Comparison of ENCODE assay signal across 7 mouse cellular contexts in genomic region chr4:66523238-66523885, GRCm38 (mm10).
DNase-seq lines count a peak whose midpoint lies in the region; ATAC-seq and TF ChIP-seq lines count a peak whose summit lies in the region.

No protein-coding gene starts in this region.

- no peak for TF ChIP-seq POLR2A in limb, embryonic 14.5 days (IDR thresholded peaks at IDR 0.05; ENCODE audit: borderline replicate concordance, extremely low read depth, insufficient read depth, insufficient read length)

- H3K27me3 ChIP-seq in hindbrain, embryonic 11.5 days (ENCODE audit: control insufficient read depth, insufficient read depth, low read length) = no peaks in the 10 kb centered on the region
- no peaks in the 10 kb centered on the region for H3K27me3 ChIP-seq in limb, embryonic 14.5 days (ENCODE audit: control insufficient read depth, insufficient read depth, low read length)
- H3K27me3 ChIP-seq in neural tube, embryonic 15.5 days (replicated peaks) = no peaks in the 10 kb centered on the region

- no peaks in the 10 kb centered on the region for H3K4me1 ChIP-seq in ES-E14 (ENCODE audit: control insufficient read depth in 2 of 2, insufficient read depth in 2 of 2, low read length in 2 of 2, poor library complexity in 1 of 2)
- H3K4me1 ChIP-seq in hindbrain, embryonic 11.5 days (replicated peaks; ENCODE audit: control insufficient read depth, insufficient read depth, low read length) = no peaks in the 10 kb centered on the region
- no peaks in the 10 kb centered on the region for H3K4me1 ChIP-seq in limb, embryonic 14.5 days (ENCODE audit: control insufficient read depth, insufficient read depth, low read length)
- 0 out of 2 replicates have a peak, but pooled peaks cover 2% of the 10 kb centered on the region for H3K4me1 ChIP-seq in neural tube, embryonic 15.5 days

- 45% methylated on average over 8 of the region's 8 CpGs for WGBS in hindbrain, embryonic 11.5 days
- 48% methylated on average over 8 of the region's 8 CpGs for WGBS in limb, embryonic 14.5 days
- 48% methylated on average over 8 of the region's 8 CpGs for WGBS in neural tube, embryonic 15.5 days

- ATAC-seq in hindbrain, embryonic 11.5 days (ENCODE audit: low FRiP score) = peak; percentile 84
- ATAC-seq in limb, embryonic 14.5 days (ENCODE audit: low FRiP score, low read depth) = no peak
- ATAC-seq in neural tube, embryonic 15.5 days (ENCODE audit: low FRiP score) = peak; percentile 69

- DNase-seq in ES-E14 (ENCODE audit: low read depth, low spot score) = peak; percentile 53
- peak; percentile 73 for DNase-seq in R1 (ENCODE audit: low read depth, low spot score)
- DNase-seq in embryo, embryonic 10.5 days (ENCODE audit: low spot score) = peak; percentile 78
- DNase-seq in hindbrain, embryonic 11.5 days (ENCODE audit: low spot score) = peak; percentile 68
- DNase-seq in limb, embryonic 14.5 days (ENCODE audit: low spot score) = peak; percentile 14
- no peak for DNase-seq in spleen, adult 12 weeks (ENCODE audit: low spot score)

- H3K27ac ChIP-seq in ES-E14 (ENCODE audit: insufficient read depth, low read depth, low read length, poor library complexity, severe bottlenecking) = no peak overlapping the region
- H3K27ac ChIP-seq in hindbrain, embryonic 11.5 days (ENCODE audit: low read depth, low read length) = no peak overlapping the region
- H3K27ac ChIP-seq in limb, embryonic 14.5 days (replicated peaks; ENCODE audit: low read depth, low read length) = no peak overlapping the region
- 0 out of 2 replicates have a peak overlapping the region, but pooled peaks have one; percentile 11 for H3K27ac ChIP-seq in neural tube, embryonic 15.5 days (replicated peaks)

- no peak overlapping the region for H3K4me3 ChIP-seq in ES-E14 (ENCODE audit: insufficient read depth in 1 of 2, low read depth in 1 of 2, low read length in 2 of 2, poor library complexity in 1 of 2, severe bottlenecking in 1 of 2)
- no peak overlapping the region for H3K4me3 ChIP-seq in hindbrain, embryonic 11.5 days (ENCODE audit: low read depth, low read length)
- H3K4me3 ChIP-seq in limb, embryonic 14.5 days (replicated peaks; ENCODE audit: low read length) = no peak overlapping the region
- no peak overlapping the region for H3K4me3 ChIP-seq in neural tube, embryonic 15.5 days (replicated peaks)

- H3K9me3 ChIP-seq in ES-E14 (ENCODE audit: control insufficient read depth, insufficient read depth, low read depth, low read length) = no peaks in the 10 kb centered on the region
- no peaks in the 10 kb centered on the region for H3K9me3 ChIP-seq in hindbrain, embryonic 11.5 days (ENCODE audit: control insufficient read depth, low read length)
- H3K9me3 ChIP-seq in limb, embryonic 14.5 days (ENCODE audit: control insufficient read depth, low read length) = no peaks in the 10 kb centered on the region
- H3K9me3 ChIP-seq in neural tube, embryonic 15.5 days (replicated peaks) = no peaks in the 10 kb centered on the region

- in situ Hi-C loops in ES-E14 (cut with MboI; ENCODE audit: low sequenced_read_pairs in 2 of 2, unreplicated experiment in 2 of 2) = no loop called here

- no peak overlapping the region for H3K4me2 ChIP-seq in hindbrain, embryonic 11.5 days (replicated peaks; ENCODE audit: low read depth, low read length)
- no peak overlapping the region for H3K4me2 ChIP-seq in limb, embryonic 14.5 days (replicated peaks; ENCODE audit: low read depth, low read length, severe bottlenecking)
- no peak overlapping the region for H3K4me2 ChIP-seq in neural tube, embryonic 15.5 days

- H3K36me3 ChIP-seq in ES-E14 (ENCODE audit: control insufficient read depth, insufficient read depth, low read length, poor library complexity, severe bottlenecking) = no peaks in the 10 kb centered on the region
- no peaks in the 10 kb centered on the region for H3K36me3 ChIP-seq in hindbrain, embryonic 11.5 days (ENCODE audit: control insufficient read depth, insufficient read depth, low read length)
- no peaks in the 10 kb centered on the region for H3K36me3 ChIP-seq in limb, embryonic 14.5 days (ENCODE audit: control insufficient read depth, insufficient read depth, low read length)
- no peaks in the 10 kb centered on the region for H3K36me3 ChIP-seq in neural tube, embryonic 15.5 days

- no peak overlapping the region for H3K9ac ChIP-seq in ES-E14 (ENCODE audit: insufficient read depth, low read depth, low read length, poor library complexity, severe bottlenecking)
- no peak overlapping the region for H3K9ac ChIP-seq in hindbrain, embryonic 11.5 days (ENCODE audit: low read depth, low read length)
- no peak overlapping the region for H3K9ac ChIP-seq in limb, embryonic 14.5 days (ENCODE audit: low read depth, low read length, severe bottlenecking)
- no peak overlapping the region for H3K9ac ChIP-seq in neural tube, embryonic 15.5 days (replicated peaks)

TF ChIP-seq in ES-E14, 5 proteins besides CTCF, POLR2A, EP300 and RAD21:
- TF ChIP-seq HCFC1 (IDR thresholded peaks at IDR 0.05; ENCODE audit: borderline replicate concordance, insufficient read depth, low read length) (no peak), ZC3H11A (IDR thresholded peaks at IDR 0.05; ENCODE audit: borderline replicate concordance, low read depth, low read length) (peak; percentile 92)
